Mouse (Mus musculus): ENCODE data around the gene Cinp. TPM values are rescaled to one million over a fixed set of nuclear protein-coding genes. Genes with fewer than 3 reads are reported as not detected.

The Cinp gene
- polyA plus RNA-seq, 1 experiment from 2014 or later = 80.8 TPM

DNA sequence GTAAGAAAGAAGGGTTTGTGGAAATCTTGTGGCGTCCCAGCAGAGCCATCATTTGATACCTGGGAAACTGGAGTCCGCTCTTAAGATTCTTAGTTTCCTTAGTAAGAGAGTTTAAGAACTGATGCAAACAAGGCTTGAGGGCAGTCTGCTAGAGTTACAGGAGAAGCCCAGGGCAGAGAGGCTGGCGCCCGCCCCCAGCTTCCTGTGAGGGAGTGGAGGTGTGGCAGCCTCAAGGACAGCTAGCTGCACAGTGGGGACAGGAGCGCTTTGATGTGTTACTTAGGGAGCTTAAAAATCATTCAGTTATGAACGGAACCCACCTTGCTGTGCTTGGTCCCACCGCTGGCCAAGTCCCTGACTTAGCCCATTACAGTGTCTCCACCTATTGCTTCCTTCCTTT, 31.7 kb downstream of the Cinp start:
- 0 out of 2 replicates have a peak overlapping the region, but pooled peaks have one; percentile 11 for H3K27ac ChIP-seq
- H3K4me2 ChIP-seq = no peak overlapping the region
- H3K36me3 ChIP-seq = peaks cover 36% of the 10 kb centered on the region
- H3K9me3 ChIP-seq (replicated peaks) = no peaks in the 10 kb centered on the region
- H3K27me3 ChIP-seq = no peaks in the 10 kb centered on the region
- ATAC-seq (replicated peaks; ENCODE audit: low FRiP score) = no peak
- H3K4me1 ChIP-seq = peaks cover 7% of the 10 kb centered on the region; the same call in 1 of the 2 replicates
- no peak overlapping the region for H3K4me3 ChIP-seq (replicated peaks)
- 66% methylated on average over 7 of the region's 7 CpGs for WGBS
- no peak overlapping the region for H3K9ac ChIP-seq

DNA sequence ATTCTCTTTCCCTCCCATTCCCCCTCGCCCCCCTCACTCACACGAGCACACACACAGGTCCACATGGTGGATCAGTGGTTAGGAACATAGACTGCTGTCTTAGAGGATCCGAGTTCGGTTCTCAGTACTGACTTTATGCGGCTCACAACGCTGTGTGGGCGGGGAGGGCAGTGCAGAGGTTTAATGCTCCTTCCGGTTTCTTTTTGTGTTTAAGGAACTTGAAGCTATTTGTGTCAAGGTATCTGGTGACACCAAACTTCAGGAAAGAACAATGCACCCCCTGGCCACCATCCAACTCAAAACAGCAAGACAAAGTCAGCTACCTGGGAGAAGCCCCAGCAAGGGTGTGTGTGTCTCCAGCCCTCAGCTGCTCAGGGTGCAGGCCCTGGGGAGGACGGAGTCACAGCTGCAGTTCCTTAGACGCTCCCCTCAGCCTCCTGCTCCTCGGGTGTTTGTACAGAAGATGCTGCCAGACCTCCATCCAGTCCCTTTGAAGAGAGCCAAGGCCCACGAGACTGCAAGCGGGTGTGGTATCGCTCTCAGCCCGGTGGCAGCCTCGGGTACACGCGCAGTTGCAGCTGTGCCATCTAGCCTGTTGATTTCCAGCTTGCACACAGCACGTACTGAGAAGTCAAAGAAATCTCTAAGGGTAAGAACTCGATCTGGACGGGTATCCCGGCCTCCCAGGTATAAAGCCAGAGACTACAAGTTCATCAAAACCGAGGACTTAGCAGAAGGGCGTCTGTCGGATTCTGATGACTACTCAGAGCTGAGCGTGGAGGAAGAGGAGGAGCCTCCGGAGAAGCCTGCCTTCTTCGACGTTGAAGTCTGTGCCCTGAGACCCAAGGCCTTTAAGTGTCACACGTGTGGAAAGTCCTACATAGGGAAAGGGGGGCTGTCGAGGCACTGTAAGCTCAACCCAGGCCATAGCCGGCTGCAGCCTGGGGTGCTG, 33.9 kb downstream of the Cinp start:
- Histone ChIP-seq H3K9ac (no peak overlapping the region), H3K4me3 (replicated peaks) (no peak overlapping the region), H3K9me3 (replicated peaks) (no peaks in the 10 kb centered on the region), H3K4me2 (no peak overlapping the region), H3K27ac (no peak overlapping the region), H3K27me3 (no peaks in the 10 kb centered on the region), H3K4me1 (peaks cover 20% of the 10 kb centered on the region), H3K36me3 (peaks cover 20% of the 10 kb centered on the region)
- no peak for ATAC-seq (replicated peaks; ENCODE audit: low FRiP score)
- WGBS = 86% methylated on average over 32 of the region's 32 CpGs

DNA sequence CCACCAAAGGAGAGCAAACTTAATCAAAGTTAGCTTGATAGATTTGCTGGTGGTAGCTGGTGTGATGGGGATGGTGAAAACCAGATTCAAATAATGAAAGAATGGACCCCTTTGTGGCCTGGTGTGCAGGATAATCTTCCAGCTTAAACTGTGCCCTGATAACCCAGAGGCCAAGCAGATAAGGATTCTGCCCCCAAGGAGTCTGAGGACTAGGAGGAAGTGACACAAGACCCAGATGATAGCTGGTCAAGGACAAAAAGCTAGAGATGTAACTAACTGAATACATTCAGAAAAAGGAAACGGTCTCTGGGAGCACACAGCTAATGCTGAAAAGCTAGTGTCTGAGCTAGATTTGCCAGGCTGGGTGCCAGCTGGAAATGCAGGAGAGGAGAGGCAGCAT, 37.0 kb downstream of the Cinp start:
- H3K9ac ChIP-seq = peak overlapping the region; percentile 83; the same call in 1 of the 2 replicates
- peaks cover 14% of the 10 kb centered on the region for H3K4me1 ChIP-seq
- H3K4me2 ChIP-seq = no peak overlapping the region
- H3K27me3 ChIP-seq = no peaks in the 10 kb centered on the region
- H3K9me3 ChIP-seq (replicated peaks) = no peaks in the 10 kb centered on the region
- no peak for ATAC-seq (replicated peaks; ENCODE audit: low FRiP score)
- H3K4me3 ChIP-seq (replicated peaks) = no peak overlapping the region
- 96% methylated on average over 1 of the region's 1 CpGs for WGBS
- no peak overlapping the region for H3K27ac ChIP-seq
- H3K36me3 ChIP-seq = peaks cover 15% of the 10 kb centered on the region

DNA sequence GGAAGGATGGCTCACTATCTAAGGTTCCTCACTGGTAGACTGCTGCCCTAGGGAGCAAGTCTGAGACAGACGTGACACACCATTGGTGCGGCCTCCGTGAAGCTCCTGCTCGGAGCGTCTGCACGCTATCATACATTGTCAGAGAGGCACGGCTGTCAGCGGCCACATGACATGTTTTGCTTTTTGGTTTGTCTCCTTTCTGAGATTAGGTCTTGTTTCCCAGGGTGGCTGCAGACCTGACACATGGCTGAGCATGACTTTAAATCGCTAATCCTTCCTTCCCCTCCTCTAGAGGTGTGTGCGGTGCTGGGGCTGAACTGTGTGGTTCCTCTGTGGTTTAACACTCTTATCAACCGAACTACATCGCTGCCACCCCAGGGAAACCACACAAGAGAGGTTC, 37.5 kb downstream of the Cinp start:
- Histone ChIP-seq H3K27ac (no peak overlapping the region), H3K4me2 (peak overlapping the region; percentile 68), H3K27me3 (no peaks in the 10 kb centered on the region), H3K4me3 (replicated peaks) (peak overlapping the region; percentile 88), H3K36me3 (peaks cover 15% of the 10 kb centered on the region), H3K9me3 (replicated peaks) (no peaks in the 10 kb centered on the region), H3K4me1 (peaks cover 15% of the 10 kb centered on the region), H3K9ac (peak overlapping the region; percentile 83; the same call in 1 of the 2 replicates)
- WGBS = 83% methylated on average over 12 of the region's 12 CpGs
- no peak for ATAC-seq (replicated peaks; ENCODE audit: low FRiP score)

- ATAC-seq (replicated peaks; ENCODE audit: low FRiP score) = no peak
- peak overlapping the region; percentile 83 for H3K27ac ChIP-seq
Measured at GRCm38 (mm10) chr12:110850929-110851256, 38.1 kb downstream of the Cinp start.

GRCm38 (mm10) chr12:110850010-110850928, 38.7 kb downstream of the Cinp start, which contains the start of gene Zfp839:
TSS of gene Zfp839 (plus strand) at chr12:110850253.
- Histone ChIP-seq H3K36me3 (peaks cover 4% of the 10 kb centered on the region), H3K4me3 (replicated peaks) (peak within 1 kb of the TSS; percentile 88), H3K9ac (peak within 1 kb of the TSS; percentile 83), H3K27ac (peak within 1 kb of the TSS; percentile 83), H3K4me1 (peaks cover 22% of the 10 kb centered on the region), H3K4me2 (peak within 1 kb of the TSS; percentile 68), H3K27me3 (no peaks in the 10 kb centered on the region), H3K9me3 (replicated peaks) (no peaks in the 10 kb centered on the region)
- under 1% methylated on average over 80 of the region's 89 CpGs for WGBS
- peak; percentile 73 for ATAC-seq (replicated peaks; ENCODE audit: low FRiP score)

More at GRCm38 (mm10) chr12:110850929-110851256, 38.1 kb downstream of the Cinp start:
- 12% methylated on average over 9 of the region's 9 CpGs for WGBS
- Histone ChIP-seq H3K4me3 (replicated peaks) (peak overlapping the region; percentile 88), H3K36me3 (peaks cover 11% of the 10 kb centered on the region), H3K4me2 (peak overlapping the region; percentile 68), H3K27me3 (no peaks in the 10 kb centered on the region), H3K4me1 (peaks cover 20% of the 10 kb centered on the region), H3K9me3 (replicated peaks) (no peaks in the 10 kb centered on the region), H3K9ac (peak overlapping the region; percentile 83)

DNA sequence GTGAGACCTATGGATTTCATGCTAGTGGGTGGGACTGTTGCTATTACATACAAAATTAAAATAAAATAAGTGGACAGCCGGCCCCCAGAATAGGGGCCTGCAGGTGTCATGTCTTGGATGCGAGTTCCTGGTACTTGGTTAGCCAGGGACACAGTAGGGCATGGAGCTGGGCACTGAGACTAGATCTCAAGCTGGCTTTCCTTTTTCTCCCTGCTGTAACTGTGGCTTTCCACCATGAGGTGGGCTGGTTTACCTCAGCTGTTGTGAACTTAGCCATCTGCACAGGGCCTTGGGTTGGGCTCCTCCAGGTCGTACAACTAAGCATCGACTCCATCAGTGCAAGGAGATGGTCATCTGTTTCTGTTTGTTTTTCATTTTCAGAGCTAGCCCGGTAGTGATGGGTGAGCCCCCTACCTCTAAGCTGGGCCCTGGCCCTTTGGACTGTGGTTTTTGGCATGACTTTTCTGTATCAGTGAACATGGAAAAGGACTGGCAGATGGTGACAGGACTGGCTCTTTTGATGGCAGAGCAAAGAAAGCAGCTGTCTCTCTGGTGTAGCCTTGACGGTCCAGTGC, 42.7 kb downstream of the Cinp start:
- no peak overlapping the region for H3K27ac ChIP-seq
- H3K4me1 ChIP-seq = peaks cover 26% of the 10 kb centered on the region
- peak overlapping the region; percentile 59 for H3K4me3 ChIP-seq (replicated peaks)
- WGBS = 69% methylated on average over 6 of the region's 6 CpGs
- no peaks in the 10 kb centered on the region for H3K36me3 ChIP-seq
- peak overlapping the region; percentile 54 for H3K9ac ChIP-seq
- H3K27me3 ChIP-seq = no peaks in the 10 kb centered on the region
- H3K9me3 ChIP-seq (replicated peaks) = no peaks in the 10 kb centered on the region
- ATAC-seq (replicated peaks; ENCODE audit: low FRiP score) = no peak
- peak overlapping the region; percentile 89 for H3K4me2 ChIP-seq

- Histone ChIP-seq H3K4me3 (replicated peaks) (peak overlapping the region; percentile 59), H3K36me3 (no peaks in the 10 kb centered on the region), H3K4me2 (peak overlapping the region; percentile 89), H3K27ac (peak overlapping the region; percentile 89), H3K9me3 (replicated peaks) (no peaks in the 10 kb centered on the region), H3K27me3 (no peaks in the 10 kb centered on the region), H3K4me1 (peaks cover 18% of the 10 kb centered on the region), H3K9ac (peak overlapping the region; percentile 54)
- under 1% methylated on average over 36 of the region's 36 CpGs for WGBS
- peak; percentile 94 for ATAC-seq (replicated peaks; ENCODE audit: low FRiP score)
Measured at GRCm38 (mm10) chr12:110845131-110845880, 43.6 kb downstream of the Cinp start.

GRCm38 (mm10) chr12:110844227-110845130, 44.5 kb downstream of the Cinp start:
- Histone ChIP-seq H3K27ac (peak overlapping the region; percentile 89), H3K4me2 (peak overlapping the region; percentile 89), H3K27me3 (no peaks in the 10 kb centered on the region), H3K36me3 (no peaks in the 10 kb centered on the region), H3K4me1 (peaks cover 26% of the 10 kb centered on the region), H3K9ac (peak overlapping the region; percentile 54), H3K9me3 (replicated peaks) (no peaks in the 10 kb centered on the region), H3K4me3 (replicated peaks) (peak overlapping the region; percentile 59)
- ATAC-seq (replicated peaks; ENCODE audit: low FRiP score) = peak; percentile 26
- WGBS = under 1% methylated on average over 42 of the region's 42 CpGs
